Mouse (Mus musculus) kidney, embryonic 15.5 days (tissue): ENCODE data around the gene Slc22a14. TPM values are rescaled to one million over a fixed set of nuclear protein-coding genes. Genes with fewer than 3 reads are reported as not detected.
"Not testable (repeated sequence)": the region's sequence is repeated elsewhere in the genome, so short reads cannot be mapped to it uniquely, and the experiment has no call there.

Experiments used
- ATAC-seq: fragments of 200-750 bp; cut with Nextera tagmentation; replicated peaks from 2 replicates; pipeline ENCODE4 v1.8.0; 2017; ENCODE audit warnings: moderate TSS enrichment; ENCODE audit not compliant: low FRiP score
- H3K27ac ChIP-seq: fragments of 300-500 bp; sonication (generic); 2 replicates; pipeline ENCODE4 v1.5.1; 2015; ENCODE audit warnings: mild to moderate bottlenecking, inconsistent platforms
- H3K27me3 ChIP-seq: fragments of 300-500 bp; sonication (generic); 2 replicates; pipeline ENCODE4 v1.6.1; 2015; ENCODE audit warnings: inconsistent platforms
- H3K36me3 ChIP-seq: fragments of 300-500 bp; sonication (generic); 2 replicates; pipeline ENCODE4 v1.6.1; 2015; ENCODE audit warnings: inconsistent platforms
- H3K4me1 ChIP-seq: fragments of 300-500 bp; sonication (generic); 2 replicates; pipeline ENCODE4 v1.6.1; 2015; ENCODE audit warnings: inconsistent platforms
- H3K4me2 ChIP-seq: fragments of 300-500 bp; sonication (generic); 2 replicates; pipeline ENCODE4 v1.6.1; 2015; ENCODE audit warnings: moderate library complexity, mild to moderate bottlenecking, inconsistent platforms
- H3K4me3 ChIP-seq: fragments of 300-500 bp; sonication (generic); replicated peaks from 2 replicates; pipeline ENCODE4 v1.5.1; 2015; ENCODE audit warnings: mild to moderate bottlenecking, inconsistent platforms
- H3K9ac ChIP-seq: fragments of 300-500 bp; sonication (generic); 2 replicates; pipeline ENCODE4 v1.6.1; 2015; ENCODE audit warnings: mild to moderate bottlenecking, inconsistent platforms
- H3K9me3 ChIP-seq: fragments of 300-500 bp; sonication (generic); replicated peaks from 2 replicates; pipeline ENCODE4 v1.6.1; 2016; ENCODE audit warnings: inconsistent platforms
- WGBS: fragments of 180-500 bp; shearing (Covaris S2); methylation state at CpG from one replicate; pipeline ENCODE4 v1.1.7; 2015; ENCODE audit warnings: mixed read lengths; 5-methylcytosine and 5-hydroxymethylcytosine counted together
- polyA plus RNA-seq: library from polyadenylated mRNA; unstranded; fragments of >200 nt; fragmentation: Nextera tagmentation; extraction: Ambion mirVana; gene quantifications from 2 replicates; pipeline ENCODE4 v1.2.1, GENCODE M21; 2015

The Slc22a14 gene
- polyA plus RNA-seq, 1 experiment from 2014 or later = 0.30 TPM

- peaks cover 21% of the 10 kb centered on the region; the same call in 1 of the 2 replicates for H3K36me3 ChIP-seq
- not testable (repeated sequence) for ATAC-seq
These were observed 90.5 kb downstream of the Slc22a14 start for GRCm38 (mm10) chr9:119274814-119275213.

GRCm38 (mm10) chr9:119271496-119271895 lies 93.9 kb downstream of the Slc22a14 start:
- no peaks in the 10 kb centered on the region for H3K4me1 ChIP-seq
- H3K27ac ChIP-seq = no peak overlapping the region
- H3K27me3 ChIP-seq = no peaks in the 10 kb centered on the region
- no peak for ATAC-seq
- no peak overlapping the region for H3K4me2 ChIP-seq
- H3K4me3 ChIP-seq = no peak overlapping the region
- H3K9ac ChIP-seq = no peak overlapping the region
- H3K9me3 ChIP-seq = no peaks in the 10 kb centered on the region
- peaks cover 34% of the 10 kb centered on the region for H3K36me3 ChIP-seq
- 82% methylated on average over 4 of the region's 4 CpGs for WGBS

More at GRCm38 (mm10) chr9:119274814-119275213, 90.5 kb downstream of the Slc22a14 start:
- H3K4me2 ChIP-seq, H3K27me3 ChIP-seq, H3K9ac ChIP-seq, H3K4me3 ChIP-seq, H3K9me3 ChIP-seq, H3K4me1 ChIP-seq, H3K27ac ChIP-seq: not testable (repeated sequence)
- WGBS = 90% methylated on average over 5 of the region's 5 CpGs

DNA sequence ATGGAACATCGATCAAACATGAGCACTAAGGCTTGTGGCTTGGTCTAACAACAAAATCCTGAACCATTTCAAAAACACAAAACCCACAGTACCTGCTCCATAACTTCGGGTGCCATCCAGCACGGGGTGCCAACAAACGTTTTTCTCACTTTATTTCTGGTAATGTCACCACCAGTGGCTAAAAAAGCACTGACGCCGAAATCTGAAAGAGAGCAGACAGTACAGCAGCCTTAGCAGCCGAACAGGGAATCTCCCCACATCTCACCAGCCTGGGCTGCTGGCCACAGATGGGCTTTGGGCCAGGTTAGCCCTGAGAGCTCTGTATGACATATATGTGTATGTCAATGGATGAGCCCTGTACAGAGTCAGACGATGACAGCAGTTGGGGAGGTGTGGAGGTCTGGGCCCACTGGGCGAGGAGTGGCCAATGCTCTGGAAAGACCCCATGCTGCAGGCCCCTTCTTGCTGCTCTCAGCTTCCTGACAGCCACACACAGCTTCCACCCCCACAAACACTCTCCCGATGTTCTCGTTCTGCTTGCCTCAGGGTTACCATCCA lies 96.7 kb downstream of the Slc22a14 start:
- Histone ChIP-seq H3K4me1 (no peaks in the 10 kb centered on the region), H3K9ac (no peak overlapping the region), H3K27ac (no peak overlapping the region), H3K9me3 (no peaks in the 10 kb centered on the region), H3K4me3 (no peak overlapping the region), H3K27me3 (no peaks in the 10 kb centered on the region), H3K4me2 (no peak overlapping the region), H3K36me3 (peaks cover 56% of the 10 kb centered on the region)
- ATAC-seq = no peak
- WGBS = 92% methylated on average over 11 of the region's 11 CpGs

- H3K4me1 ChIP-seq = no peaks in the 10 kb centered on the region
- H3K36me3 ChIP-seq = peaks cover 61% of the 10 kb centered on the region
- no peaks in the 10 kb centered on the region for H3K9me3 ChIP-seq
- H3K27me3 ChIP-seq = no peaks in the 10 kb centered on the region
- H3K4me3 ChIP-seq = no peak overlapping the region
- 83% methylated on average over 6 of the region's 6 CpGs for WGBS
- ATAC-seq = no peak
- H3K27ac ChIP-seq = no peak overlapping the region
- no peak overlapping the region for H3K9ac ChIP-seq
- no peak overlapping the region for H3K4me2 ChIP-seq
These were observed 97.2 kb downstream of the Slc22a14 start for GRCm38 (mm10) chr9:119268120-119268519.

- not testable (repeated sequence) for H3K4me2 ChIP-seq, ATAC-seq, H3K27ac ChIP-seq, H3K4me1 ChIP-seq, H3K9ac ChIP-seq, H3K9me3 ChIP-seq, H3K4me3 ChIP-seq, H3K27me3 ChIP-seq
- 91% methylated on average over 5 of the region's 5 CpGs for WGBS
- H3K36me3 ChIP-seq = peaks cover 74% of the 10 kb centered on the region
These were observed 99.3 kb downstream of the Slc22a14 start for GRCm38 (mm10) chr9:119266121-119266395.

DNA sequence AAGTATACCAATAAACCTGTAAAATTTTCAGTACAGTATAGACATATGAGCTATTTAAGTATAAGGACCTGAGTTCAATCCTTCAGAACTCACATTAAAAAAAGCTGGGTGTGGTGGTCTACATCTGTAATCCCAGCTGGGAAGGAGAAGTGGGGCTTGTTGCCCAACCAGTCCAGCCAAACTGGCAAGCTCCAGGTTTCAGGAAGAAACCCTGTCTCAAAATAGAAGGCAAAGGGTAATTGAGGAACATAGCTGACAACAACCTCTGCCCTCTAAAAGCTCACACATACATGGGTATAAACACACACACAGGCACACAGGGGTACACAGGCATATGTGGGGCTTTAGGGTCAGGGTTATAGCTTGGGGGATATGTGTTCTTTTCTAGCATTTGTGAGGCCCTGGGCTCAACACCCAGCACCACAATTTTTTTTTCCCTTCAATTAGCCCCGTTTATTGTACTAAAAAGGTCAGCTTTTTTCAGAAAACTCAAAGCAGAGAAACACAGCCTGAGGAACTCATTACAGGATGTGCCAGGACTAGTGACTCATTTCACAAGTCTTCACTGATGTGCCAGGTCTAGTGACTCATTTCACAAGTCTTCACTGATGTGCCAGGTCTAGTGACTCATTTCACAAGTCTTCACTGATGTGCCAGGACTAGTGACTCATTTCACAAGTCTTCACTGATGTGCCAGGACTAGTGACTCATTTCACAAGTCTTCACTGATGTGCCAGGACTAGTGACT lies 99.8 kb downstream of the Slc22a14 start:
- H3K27me3 ChIP-seq, H3K9ac ChIP-seq, H3K4me1 ChIP-seq, H3K4me3 ChIP-seq, H3K4me2 ChIP-seq, H3K27ac ChIP-seq, H3K9me3 ChIP-seq, ATAC-seq: not testable (repeated sequence)
- WGBS = 75% methylated on average over 1 of the region's 1 CpGs
- peaks cover 74% of the 10 kb centered on the region for H3K36me3 ChIP-seq

- no peak overlapping the region for H3K9ac ChIP-seq
- ATAC-seq = no peak
- H3K27ac ChIP-seq = no peak overlapping the region
- H3K4me2 ChIP-seq = no peak overlapping the region
- peaks cover 75% of the 10 kb centered on the region for H3K36me3 ChIP-seq
- no peaks in the 10 kb centered on the region for H3K4me1 ChIP-seq
- no peak overlapping the region for H3K4me3 ChIP-seq
- WGBS = 92% methylated on average over 4 of the region's 4 CpGs
- H3K27me3 ChIP-seq = no peaks in the 10 kb centered on the region
- H3K9me3 ChIP-seq = no peaks in the 10 kb centered on the region
These were observed 102.3 kb downstream of the Slc22a14 start for GRCm38 (mm10) chr9:119263067-119263466.

DNA sequence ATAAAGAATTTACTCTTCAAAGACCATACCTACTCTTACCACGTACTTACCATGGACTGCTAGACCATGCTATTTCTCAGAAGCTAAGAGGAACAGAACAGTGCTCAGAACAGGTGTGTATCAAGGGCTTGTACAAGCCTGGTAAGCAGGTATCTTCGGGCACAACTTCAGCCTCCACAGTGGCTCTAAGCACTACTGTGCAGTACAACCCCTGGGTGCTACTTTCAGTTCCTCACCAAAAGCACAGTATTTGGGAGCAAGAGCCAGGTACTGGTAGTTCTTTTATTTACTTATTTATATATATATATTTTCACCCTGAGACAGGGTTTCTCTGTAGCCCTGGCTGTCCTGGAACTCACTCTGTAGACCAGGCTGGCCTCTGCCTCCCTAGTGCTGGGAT lies 104.5 kb downstream of the Slc22a14 start:
- WGBS = 93% methylated on average over 2 of the region's 2 CpGs
- Histone ChIP-seq H3K4me2 (no peak overlapping the region), H3K4me3 (no peak overlapping the region), H3K4me1 (no peaks in the 10 kb centered on the region), H3K36me3 (peaks cover 77% of the 10 kb centered on the region), H3K27me3 (no peaks in the 10 kb centered on the region), H3K9ac (no peak overlapping the region), H3K27ac (no peak overlapping the region), H3K9me3 (no peaks in the 10 kb centered on the region)
- ATAC-seq = no peak

DNA sequence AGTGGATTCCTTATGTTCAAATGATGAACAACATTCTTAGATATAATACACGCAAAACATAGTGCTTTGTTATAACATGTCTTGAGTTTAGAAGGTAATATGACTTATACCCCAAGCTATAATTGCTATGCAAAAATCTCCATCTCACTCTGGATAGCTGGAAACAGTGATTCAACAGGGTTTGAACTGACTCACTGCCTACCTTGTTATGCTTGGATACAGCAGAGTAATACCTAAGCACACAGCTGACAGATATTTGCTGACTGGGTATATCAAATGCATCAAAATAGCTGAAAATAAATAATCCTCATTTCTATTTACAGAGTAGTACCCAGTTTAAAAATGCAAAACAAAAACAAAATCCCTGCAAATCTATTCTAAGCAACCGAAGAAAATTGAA lies 106.6 kb downstream of the Slc22a14 start:
- Histone ChIP-seq H3K27ac (no peak overlapping the region), H3K4me3 (no peak overlapping the region), H3K36me3 (peaks cover 74% of the 10 kb centered on the region), H3K9ac (no peak overlapping the region), H3K4me1 (no peaks in the 10 kb centered on the region), H3K27me3 (no peaks in the 10 kb centered on the region), H3K9me3 (no peaks in the 10 kb centered on the region), H3K4me2 (no peak overlapping the region)
- no peak for ATAC-seq
- 97% methylated on average over 2 of the region's 2 CpGs for WGBS

DNA sequence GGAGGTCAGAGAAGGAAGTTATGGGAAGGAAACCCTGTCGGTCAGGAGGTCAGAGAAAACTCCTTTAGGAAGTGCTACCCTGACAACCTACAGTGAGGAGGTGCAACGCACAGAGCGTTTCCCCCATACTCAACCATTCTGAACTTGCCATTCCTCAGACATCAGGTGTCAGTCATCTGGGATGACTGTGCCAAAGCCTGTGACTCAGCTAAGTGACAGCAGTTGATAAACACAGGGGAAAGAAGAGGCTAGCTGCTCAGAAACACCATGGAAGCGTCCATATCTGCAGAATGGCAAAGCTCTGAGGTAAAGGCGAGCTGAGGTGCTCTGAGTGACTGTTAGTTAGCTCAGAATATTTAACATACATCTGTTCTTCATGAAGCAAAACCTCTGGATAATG lies 107.2 kb downstream of the Slc22a14 start:
- no peaks in the 10 kb centered on the region for H3K4me1 ChIP-seq
- no peaks in the 10 kb centered on the region for H3K27me3 ChIP-seq
- peaks cover 73% of the 10 kb centered on the region for H3K36me3 ChIP-seq
- no peak overlapping the region for H3K4me2 ChIP-seq
- no peak for ATAC-seq
- H3K27ac ChIP-seq = no peak overlapping the region
- H3K9me3 ChIP-seq = no peaks in the 10 kb centered on the region
- H3K4me3 ChIP-seq = no peak overlapping the region
- H3K9ac ChIP-seq = no peak overlapping the region
- 71% methylated on average over 5 of the region's 5 CpGs for WGBS

DNA sequence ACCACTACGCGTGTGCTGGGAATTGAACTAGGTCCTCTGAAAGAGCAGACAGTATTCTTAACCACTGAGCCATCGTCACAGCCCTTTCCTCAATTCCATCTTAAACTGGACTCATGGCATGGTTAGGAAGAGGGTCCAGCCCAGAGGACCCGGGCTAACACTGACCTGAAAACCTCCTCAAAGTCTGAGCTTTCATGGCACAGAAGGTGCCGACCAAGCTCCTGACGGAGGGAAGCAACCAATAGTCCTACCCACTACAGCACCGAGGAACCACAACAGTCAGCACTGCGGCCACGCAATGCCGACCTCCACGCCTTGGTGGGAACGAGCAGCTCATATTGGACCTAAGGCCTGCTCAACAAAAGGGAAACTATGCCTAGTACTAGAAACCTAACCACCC lies 109.2 kb downstream of the Slc22a14 start:
- no peak for ATAC-seq
- H3K9me3 ChIP-seq = no peaks in the 10 kb centered on the region
- WGBS = 95% methylated on average over 12 of the region's 12 CpGs

DNA sequence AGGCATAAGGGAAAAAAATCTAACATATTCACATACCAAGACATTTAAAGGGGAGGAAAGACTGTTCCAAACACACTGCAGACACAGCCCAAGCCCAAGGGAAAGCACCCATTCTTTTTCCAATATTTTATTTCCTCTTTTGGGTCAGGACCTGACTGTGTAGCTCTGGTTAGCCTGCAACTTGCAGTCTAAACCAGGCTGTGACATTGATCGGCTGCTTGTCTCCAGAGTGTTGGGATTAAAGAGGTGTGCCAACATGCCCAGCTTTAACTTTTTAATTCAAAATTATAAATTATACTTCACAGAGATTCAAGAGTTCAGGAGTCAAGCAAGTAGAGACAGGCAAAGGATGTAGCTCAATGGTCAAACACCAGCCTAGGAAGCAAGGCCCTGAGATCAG lies 110.3 kb downstream of the Slc22a14 start:
- WGBS = 100% methylated on average over 1 of the region's 1 CpGs

More for the DNA sequence above, 109.2 kb downstream of the Slc22a14 start:
- Histone ChIP-seq H3K27me3 (no peaks in the 10 kb centered on the region), H3K9ac (no peak overlapping the region), H3K27ac (no peak overlapping the region), H3K4me2 (no peak overlapping the region), H3K4me1 (no peaks in the 10 kb centered on the region), H3K4me3 (no peak overlapping the region), H3K36me3 (peaks cover 63% of the 10 kb centered on the region)

GRCm38 (mm10) chr9:119254187-119254586 lies 111.2 kb downstream of the Slc22a14 start:
- WGBS = 64% methylated on average over 2 of the region's 2 CpGs
- no peaks in the 10 kb centered on the region for H3K4me1 ChIP-seq
- no peaks in the 10 kb centered on the region for H3K27me3 ChIP-seq
- no peak overlapping the region for H3K4me2 ChIP-seq
- H3K27ac ChIP-seq = no peak overlapping the region
- peaks cover 73% of the 10 kb centered on the region for H3K36me3 ChIP-seq
- ATAC-seq = no peak
- no peaks in the 10 kb centered on the region for H3K9me3 ChIP-seq
- H3K9ac ChIP-seq = no peak overlapping the region
- no peak overlapping the region for H3K4me3 ChIP-seq

More for the DNA sequence above, 110.3 kb downstream of the Slc22a14 start:
- H3K4me3 ChIP-seq = no peak overlapping the region
- no peaks in the 10 kb centered on the region for H3K9me3 ChIP-seq
- no peak overlapping the region for H3K27ac ChIP-seq
- H3K27me3 ChIP-seq = no peaks in the 10 kb centered on the region
- H3K4me1 ChIP-seq = no peaks in the 10 kb centered on the region
- H3K4me2 ChIP-seq = no peak overlapping the region
- H3K9ac ChIP-seq = no peak overlapping the region
- peaks cover 70% of the 10 kb centered on the region for H3K36me3 ChIP-seq
- no peak for ATAC-seq
